Mouse (Mus musculus) CD4-positive, CD25-positive, alpha-beta regulatory T cell, adult 4 months (primary cell): ENCODE measurements around the gene Hecw2. TPM values are rescaled to one million over a fixed set of nuclear protein-coding genes. Genes with fewer than 3 reads are reported as not detected.

ENCODE experiments used
- ATAC-seq: one replicate; pipeline ENCODE4 v1.8.0; 2017
- polyA plus RNA-seq, 2 experiments: library from polyadenylated mRNA; unstranded; fragments of 100-300 nt; shearing (Covaris generic); gene quantifications; one replicate each; pipeline ENCODE4 v1.2.1; 2017

Hecw2 gene
- polyA plus RNA-seq, 2 experiments from 2014 or later: not detected

DNA sequence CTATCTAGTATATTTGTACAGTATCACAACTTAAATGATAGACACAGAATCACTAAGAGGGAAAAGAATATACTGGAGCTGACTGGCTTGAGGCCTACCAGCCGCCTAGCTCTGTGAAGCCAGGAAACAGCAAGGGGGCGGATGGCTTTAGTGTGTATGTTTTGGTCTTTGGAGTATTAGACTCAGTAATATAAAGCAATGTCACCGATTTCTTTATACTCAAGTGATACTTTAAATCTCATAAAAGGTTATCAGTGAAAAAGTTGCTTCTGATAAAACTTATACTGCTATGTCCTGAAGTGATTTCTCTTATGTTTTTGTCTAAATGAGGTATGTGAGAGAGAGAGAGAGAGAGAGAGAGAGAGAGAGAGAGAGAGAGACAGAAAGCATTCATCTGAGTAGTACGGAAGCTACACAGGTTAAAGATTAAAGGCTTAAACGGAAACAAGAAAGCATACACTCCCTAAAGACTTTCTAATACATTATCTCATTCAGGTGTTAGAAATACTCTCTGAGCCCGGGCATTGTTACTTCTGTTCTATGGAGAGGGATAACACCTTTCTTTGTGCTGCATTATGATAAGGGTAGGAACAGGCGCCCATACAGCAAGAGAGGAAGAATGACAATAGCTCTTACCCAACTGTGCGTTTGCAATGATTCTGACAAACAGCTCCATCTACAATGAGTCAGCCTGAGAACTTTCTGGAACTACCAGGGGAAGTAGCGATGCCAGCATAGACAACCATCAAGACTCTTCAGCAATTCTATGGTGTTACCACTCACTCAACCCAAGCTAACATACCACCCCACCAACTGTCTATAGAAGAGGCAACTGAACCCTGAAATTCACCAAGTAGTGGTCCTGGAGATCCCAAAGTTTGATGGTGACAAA lies 370.3 kb downstream of the Hecw2 start:
- ATAC-seq: peak; percentile 36

DNA sequence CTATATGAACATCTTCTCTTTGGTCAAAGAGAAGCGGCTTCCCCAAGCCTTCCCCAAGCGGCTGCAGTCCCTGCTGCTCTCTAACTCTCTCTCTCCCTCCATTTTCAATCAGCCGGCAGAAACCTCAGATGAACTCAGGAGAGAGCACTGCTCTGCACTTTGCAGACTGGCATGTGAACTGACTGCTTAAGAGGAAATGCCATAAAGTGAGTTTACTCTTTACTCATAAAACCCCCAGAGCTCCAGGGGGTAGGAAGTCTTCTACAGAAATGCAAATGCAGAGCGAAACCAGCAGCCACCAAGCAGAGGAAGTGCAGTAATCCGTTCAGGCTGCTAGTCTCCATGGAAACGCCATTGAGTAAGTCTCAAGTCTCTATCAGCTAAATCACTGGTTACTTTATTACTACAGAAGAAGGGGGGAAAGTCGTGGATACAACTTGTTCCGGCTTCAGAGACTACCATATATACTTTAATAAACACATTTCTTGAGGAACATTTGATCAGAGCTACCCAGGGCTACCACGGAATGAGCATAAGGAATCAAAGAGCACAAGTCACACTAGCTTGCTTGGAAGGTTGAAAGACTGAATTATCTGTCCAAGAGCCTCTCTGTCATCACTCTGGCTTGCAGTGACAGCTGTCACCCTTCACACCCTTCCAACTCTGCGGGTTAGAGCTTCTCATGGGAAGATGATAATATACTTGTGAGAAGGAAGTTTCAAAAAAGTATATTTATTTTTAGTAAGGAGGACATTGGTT lies 371.1 kb downstream of the Hecw2 start:
- ATAC-seq: peak; percentile 92

DNA sequence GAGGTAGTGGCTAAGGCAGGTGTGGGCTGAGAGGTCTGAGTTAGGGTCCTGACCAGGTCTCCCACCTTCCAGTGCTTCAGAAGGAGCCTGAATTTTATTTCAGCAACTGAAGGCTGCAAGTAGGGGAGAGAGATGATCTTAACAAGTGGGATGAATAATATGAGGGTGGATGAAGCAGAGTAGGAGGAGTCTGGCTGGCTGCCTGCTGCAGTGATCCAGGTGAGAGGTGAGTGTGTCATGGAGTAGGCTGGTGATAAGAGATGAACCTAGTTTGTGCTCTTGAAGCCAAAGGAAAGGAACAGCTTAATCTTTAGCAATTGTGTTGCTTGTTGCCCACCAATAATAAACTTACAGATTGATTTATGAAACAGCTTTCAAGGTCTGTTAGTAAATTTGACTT lies 373.0 kb downstream of the Hecw2 start:
- no peak for ATAC-seq

DNA sequence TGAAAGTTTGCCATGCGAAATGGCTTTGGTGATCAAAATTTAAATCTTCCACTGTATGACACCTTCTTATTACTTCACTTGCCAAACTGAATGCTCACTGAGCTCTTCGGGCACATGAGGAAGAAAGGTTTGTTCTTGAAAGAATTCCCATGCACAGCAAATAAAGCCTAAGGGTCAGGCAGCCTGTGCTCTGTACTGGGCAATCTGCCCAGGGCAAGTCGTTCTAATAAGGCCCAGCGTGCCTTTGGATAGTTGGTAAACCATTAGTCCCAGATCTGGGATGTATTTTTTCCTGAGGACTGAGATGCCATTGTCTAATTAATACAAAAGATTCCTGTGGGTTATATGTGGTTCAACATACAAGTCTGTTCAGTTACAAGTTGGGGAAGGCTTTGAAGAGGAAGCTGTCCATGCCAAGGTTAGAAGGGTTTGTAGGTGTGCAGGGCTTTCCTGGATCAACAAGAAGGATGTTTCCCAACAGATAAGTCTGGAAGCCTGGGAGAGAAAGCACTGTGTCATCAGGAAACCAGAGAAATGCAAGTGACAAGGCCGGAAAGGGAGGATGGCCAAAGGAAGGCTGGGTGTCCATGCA lies 374.8 kb downstream of the Hecw2 start:
- ATAC-seq: no peak

DNA sequence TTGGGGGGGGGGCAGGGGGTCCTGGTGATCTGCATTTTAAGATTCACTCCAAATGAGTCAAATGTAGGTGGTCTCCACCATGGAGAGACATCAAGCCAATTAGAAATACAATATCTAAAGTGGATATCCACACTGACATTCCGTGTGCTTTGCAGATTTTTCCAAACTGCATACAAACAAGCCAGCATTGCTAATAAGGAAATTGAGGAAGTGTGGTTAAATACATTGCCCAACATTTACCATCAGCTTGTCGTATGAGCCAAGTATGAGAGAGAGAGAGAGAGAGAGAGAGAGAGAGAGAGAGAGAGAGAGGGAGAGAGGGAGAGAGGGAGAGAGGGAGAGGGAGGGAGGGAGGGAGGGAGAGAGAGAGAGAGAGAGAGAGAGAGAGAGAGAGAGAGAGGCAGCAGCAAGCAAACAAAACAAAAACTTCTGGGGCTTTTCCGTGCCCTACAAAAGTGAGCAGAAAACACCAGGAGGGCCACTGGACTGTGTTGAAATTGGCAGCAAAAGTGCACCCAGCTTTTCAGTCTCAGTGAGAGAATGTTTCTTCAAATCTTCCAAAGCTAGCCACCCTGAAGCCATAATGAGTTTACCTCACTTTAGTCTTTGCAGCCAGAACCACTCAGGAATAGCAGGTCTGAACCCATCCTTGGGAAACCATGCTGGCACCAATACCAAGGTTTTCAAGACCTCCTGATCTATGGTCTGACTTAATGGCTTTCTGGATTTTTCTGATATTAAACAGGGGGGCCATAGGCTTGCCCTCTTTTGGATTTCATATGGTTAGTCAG lies 376.7 kb downstream of the Hecw2 start:
- ATAC-seq: no peak

DNA sequence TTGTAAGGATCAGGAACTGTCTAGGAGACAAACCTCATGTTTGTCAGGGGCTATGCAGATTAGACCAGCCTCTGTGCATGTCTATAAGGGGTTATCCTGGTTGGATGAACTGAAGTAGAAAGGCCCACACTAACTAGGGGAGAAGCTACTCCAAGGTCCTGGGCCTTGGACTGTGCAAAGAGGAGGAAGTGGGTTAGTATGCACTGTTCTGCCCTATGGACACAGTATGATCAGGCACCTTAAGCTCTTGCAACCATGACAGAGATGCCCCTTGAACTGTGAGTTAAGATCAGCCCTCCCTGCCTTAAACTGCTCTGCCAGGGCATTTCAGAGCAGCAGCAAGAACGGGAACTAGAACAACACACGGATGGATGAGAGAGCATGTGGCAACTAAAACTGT lies 378.6 kb downstream of the Hecw2 start:
- ATAC-seq: no peak

DNA sequence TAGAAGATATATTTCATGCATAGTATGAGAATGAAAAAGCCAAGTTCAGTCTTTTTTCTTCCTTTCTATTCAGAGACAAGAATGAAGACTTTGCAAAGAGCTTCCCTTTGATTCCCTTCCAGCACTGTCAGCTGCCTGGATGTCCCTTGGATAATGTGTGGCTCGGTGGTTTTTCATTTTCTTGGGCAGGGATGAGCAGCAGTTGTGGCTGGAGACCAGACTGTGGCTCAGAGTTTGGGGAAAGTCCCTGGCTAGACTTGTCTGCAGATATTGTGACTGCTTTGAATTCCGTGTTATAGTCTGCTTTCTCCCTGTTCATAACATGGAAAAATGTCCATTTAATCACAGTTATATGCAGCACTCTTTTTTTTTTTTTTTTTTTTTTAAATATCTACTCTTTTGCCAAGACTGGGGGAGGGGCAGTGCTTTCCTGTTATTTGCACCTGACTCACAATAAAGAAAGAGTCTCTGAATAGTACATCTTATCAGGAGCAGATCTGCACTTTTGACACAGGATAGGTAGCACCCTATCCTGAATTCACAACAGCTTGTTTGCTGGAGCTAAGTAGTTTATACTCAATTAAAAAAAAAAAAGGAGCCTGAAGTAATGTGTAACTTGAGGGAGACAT lies 380.8 kb downstream of the Hecw2 start:
- peak; percentile 65 for ATAC-seq

DNA sequence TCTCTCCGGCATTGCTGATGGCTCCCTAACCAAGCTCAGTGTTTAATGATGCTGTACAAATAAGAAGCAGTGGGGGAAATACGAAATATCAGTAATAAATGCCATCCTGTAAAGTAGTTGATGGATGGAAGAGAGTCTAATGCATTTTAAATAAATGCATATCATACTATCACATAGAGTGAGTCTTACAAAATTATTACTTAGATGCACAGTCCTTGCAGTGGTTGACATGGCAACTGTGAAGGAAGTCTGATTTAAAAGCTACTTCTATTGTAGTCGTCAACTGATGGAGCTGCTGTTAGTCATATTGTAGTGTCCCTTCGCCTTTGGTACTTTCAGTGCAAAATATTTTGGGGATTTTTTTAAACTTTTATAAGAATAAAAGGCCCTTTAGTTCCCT lies 383.0 kb downstream of the Hecw2 start:
- no peak for ATAC-seq

DNA sequence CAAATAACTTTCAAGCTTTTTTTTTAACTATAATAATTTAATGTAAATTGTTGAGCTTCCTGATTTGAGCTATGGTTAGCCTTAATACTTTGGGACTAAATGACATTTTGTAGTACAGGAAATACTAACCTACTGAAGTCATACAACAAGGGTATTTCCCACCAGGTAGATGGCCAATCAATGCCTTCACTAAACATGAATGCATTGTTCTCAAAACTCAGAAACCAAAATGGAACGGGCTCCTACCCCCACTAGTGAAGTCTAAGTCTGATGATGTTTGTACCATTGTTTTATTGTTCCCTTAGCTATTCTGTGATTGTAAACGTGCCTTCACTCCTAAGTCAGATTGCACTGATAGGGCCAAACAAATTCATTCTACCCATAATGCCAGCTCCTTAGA lies 386.7 kb downstream of the Hecw2 start:
- peak; percentile 98 for ATAC-seq

DNA sequence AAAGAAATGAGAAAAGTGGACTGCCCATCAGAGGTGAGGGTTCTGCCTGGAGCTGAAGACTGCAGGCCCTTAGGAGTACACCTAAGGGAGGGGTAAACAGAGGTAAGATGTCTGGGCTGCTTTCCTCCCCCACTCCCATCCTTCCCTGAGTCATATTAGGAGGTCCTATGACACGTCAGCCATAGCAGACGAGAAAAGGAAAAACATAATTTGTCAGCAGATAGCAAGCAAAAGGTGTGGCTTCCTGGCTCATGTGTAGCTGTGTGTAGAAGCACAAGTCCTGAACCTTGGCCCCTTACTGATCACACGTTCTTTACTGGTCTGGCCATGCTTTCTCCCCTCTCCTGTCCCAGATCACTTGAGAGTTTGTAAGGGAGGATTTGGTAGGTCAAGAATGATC lies 397.2 kb downstream of the Hecw2 start:
- ATAC-seq: peak; percentile 65

DNA sequence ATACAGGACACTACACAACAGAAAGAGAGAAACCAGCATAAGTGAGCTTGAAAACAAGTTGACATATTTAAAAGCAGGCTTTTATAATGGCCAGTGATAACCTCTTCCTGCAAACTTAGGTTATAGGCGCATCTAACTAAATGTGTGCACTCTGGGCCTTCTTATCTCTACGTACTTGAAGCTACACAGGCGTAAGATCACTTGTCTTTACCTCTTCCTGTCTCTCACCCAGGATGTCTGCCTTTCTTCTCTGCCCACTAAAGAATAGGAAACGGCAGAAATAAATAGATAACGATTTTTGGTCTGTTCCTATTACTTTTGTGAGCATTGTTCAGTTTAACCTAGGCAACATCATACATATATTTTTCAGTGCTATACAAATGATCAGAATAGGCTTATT lies 397.9 kb downstream of the Hecw2 start:
- peak; percentile 80 for ATAC-seq

DNA sequence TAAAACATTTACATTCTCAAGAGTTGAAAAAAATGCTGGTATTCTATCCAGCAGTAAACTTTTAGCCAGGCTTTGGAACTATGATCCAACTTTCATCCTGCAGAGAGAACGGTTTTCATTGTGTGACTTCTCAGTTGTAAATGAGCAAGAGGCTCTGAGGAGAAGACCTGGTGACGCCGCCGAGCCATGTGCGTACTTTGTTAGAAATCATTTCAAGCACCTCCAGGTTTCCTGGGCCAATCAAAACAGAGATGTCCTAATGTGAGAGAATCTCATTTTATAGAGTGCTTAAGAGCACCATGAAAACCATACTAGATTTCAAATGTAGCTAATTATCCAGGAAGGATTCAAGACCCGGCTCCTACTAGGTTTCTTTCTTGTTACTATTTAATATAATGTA lies 398.7 kb downstream of the Hecw2 start:
- no peak for ATAC-seq

DNA sequence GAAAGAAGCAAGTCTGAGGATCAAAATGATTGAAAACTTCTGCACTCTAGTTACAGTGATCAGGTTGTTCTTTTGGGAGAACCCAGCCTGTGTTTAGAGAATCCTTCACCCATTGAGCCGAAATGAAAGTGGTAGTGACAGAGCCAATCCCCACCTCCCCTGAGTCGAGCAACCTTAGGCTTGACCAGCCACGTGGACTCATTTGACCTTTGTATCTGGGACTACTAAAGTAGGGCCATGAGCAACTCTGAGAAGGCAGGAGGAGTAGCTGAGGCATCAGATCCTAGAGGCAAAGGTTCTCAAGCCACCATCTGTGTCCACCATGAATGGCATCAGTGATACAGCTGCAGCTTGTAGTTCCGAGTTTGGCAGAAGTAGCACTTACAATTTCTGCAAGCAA lies 399.4 kb downstream of the Hecw2 start:
- ATAC-seq: no peak

DNA sequence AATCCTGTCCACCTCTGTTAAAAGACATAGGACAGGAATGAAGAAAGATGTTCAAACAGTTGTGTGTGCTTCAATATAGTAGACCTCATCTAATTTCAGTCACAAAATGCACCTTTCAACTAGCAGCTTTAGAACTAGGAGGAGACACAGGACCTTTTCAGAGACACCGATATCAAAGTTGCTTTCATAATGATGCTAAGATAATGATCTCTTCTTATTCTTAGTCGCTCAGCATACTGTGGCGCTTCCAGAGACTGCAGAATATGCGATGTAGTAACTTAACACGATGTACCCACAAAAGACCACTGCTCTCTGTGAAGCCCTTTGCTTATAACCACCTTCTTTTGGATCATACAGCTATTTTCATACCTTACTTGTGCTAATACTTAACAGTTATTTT lies 399.9 kb downstream of the Hecw2 start:
- peak; percentile 27 for ATAC-seq

DNA sequence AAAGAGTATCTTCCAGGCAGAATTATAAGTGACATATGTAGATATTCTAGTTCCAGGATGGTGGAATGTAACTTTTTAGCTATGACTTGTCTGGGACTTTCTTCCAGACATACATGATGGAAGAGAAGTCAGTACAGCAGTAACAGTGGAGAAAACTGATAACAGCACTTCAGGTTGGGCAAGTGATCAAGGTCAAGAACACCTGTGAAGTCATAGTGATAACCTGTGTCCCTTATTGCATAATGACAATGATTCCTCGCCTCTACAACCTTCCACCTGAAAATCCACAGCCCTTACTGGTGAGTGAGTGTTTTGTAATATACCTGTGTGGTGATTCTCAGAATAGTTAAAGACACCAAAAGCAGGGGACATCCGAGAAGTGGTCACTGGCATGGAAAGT lies 400.7 kb downstream of the Hecw2 start:
- ATAC-seq: no peak

DNA sequence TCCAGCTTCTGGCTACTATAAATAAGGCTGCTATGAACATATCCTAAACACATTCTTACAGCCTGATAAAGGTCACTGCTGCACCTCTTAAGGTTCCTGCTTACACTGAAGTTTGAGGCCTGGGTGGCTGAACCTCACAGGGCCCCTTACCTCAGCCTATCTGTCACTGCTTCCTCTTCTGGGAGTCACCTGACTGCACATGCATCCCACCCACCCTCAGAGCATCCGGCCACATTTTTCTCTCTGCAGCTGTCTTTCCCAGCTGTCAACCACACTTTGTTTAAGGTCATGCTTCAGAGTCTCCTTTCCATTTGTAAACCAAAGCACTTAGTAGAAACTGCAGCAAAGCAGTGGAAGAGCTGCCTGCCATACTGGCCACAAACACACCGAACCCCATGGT lies 403.6 kb downstream of the Hecw2 start:
- peak; percentile 93 for ATAC-seq

DNA sequence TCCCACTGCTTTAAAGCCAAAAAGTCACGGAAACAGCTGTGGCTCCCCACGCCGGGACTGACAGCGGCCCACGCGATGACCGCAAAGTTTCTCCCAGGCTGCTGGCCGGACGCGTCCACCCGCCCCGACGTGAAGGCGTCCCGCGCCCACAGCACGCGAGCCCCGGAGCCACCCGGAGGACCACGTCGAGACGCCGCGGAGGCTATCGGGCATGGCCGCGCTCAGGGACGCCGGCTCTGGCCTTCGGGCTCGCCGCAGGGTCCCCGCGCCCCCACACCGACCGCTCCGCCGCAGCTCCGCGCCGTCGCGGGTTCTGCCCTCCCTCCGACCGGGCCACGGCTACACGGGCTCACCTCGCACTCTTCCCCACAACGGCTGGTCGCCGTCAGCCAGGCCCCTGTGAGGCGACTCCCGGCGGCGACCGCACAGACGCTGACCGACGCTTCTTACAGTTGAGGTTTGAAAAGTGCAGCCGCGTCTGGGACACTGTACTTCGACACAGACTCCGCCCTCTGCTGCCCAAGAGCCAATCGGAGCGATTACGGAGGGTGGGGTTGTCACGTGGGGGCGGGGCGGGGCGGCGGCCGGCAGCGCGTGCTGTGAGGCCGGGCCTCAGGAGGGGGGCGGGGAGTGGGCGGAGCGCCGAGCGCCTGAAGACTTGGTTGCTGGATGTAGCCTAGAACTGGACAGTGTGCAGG lies 410.1 kb downstream of the Hecw2 start, which contains the start of gene Stk17b:
Gene Stk17b, minus strand, starts transcription at position 504 of the 698 bp plus-strand sequence.
- peak; percentile 84 for ATAC-seq

DNA sequence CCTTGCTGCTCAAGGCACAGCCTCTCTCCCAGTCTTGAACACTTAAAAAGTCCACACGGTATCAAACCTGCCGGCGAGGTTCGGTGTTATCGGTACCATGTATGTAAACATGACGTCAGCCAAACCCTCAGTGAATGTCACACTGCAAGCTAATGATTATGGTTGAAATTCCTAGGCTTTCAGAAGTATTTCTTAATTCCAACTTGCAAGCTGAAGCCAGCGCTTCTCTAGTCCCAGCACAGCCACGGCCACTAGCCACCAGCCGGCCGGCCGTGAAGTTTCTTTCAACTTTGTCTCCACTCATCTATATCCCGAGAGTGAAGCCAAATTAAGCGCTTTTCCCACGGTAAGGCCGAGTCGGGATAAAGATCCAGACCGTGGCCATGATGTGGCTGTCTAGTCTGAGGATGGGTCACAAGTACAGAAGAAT lies 410.7 kb downstream of the Hecw2 start:
- ATAC-seq: peak; percentile 58

DNA sequence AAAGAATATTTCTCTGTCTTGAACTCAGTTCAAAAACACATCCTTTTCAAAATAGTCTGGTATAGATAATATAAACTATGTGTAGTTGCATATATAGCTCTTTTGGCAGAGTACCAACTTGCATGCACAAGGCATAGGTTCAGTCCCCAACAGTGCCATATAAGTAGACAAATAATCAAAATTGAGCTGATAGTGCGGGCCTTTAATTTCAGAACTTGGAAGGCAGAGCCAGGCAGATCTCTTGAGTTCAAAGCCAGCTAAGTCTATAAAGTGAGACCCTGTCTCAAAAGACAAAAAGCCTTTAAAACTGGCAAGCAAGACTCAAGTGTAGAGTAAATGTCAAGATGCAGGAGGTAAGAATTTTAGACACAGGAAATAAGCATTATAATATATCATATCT lies 412.0 kb downstream of the Hecw2 start:
- no peak for ATAC-seq

DNA sequence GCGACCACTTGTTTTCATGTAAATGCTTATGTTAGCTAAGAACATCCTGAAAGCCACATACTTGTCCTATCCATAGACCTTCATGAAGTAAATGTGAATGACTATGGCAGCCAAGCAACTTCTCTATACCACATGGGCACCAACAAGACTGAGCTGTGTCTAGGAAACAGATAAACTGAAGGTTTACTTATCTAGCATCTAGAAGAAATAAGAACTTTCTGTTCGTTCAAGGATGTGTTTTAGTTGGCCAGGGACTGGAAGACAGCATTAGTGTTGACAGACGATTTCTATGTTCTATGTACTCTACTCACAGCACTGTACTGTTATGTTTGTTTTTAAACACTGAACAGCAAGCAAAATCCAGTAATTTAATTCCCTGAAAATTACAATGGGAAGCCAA lies 412.9 kb downstream of the Hecw2 start:
- ATAC-seq: no peak

DNA sequence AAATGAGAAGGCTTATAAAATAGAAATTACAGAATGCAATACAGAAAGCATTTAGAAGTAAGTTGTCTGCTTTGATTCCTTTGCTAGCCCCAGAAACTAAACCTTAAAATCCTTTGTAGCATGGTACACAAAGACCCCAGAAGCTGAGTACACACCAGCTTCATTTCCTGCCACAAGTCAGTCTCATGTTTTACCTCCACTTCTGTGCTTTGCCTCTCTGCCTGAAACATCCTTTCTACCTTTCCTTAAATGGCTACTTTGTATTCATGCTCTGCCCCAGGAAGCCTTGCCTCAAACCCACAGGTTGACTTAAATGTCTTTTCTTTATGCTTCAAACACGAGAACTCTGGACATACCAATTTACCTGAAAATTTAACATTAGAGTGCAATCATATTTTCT lies 413.7 kb downstream of the Hecw2 start:
- peak; percentile 14 for ATAC-seq
